Mouse (Mus musculus) brain, embryonic 14.5 days (tissue): ENCODE results near the gene Slc45a1.

ENCODE experiments used
- CTCF ChIP-seq: fragments of 200-500 bp; IDR thresholded peaks from 2 replicates; pipeline ENCODE4 v1.5.1; 2012; ENCODE audit warnings: inconsistent platforms, mild to moderate bottlenecking, moderate library complexity, borderline replicate concordance; ENCODE audit not compliant: insufficient read depth, insufficient read length; ENCODE audit errors: extremely low read depth
- POLR2A ChIP-seq: fragments of 200-500 bp; IDR thresholded peaks from 2 replicates; pipeline ENCODE4 v1.6.1; 2012; ENCODE audit warnings: mild to moderate bottlenecking, inconsistent platforms, borderline replicate concordance; ENCODE audit not compliant: poor library complexity, insufficient read depth, insufficient read length, severe bottlenecking; ENCODE audit errors: extremely low read depth

DNA sequence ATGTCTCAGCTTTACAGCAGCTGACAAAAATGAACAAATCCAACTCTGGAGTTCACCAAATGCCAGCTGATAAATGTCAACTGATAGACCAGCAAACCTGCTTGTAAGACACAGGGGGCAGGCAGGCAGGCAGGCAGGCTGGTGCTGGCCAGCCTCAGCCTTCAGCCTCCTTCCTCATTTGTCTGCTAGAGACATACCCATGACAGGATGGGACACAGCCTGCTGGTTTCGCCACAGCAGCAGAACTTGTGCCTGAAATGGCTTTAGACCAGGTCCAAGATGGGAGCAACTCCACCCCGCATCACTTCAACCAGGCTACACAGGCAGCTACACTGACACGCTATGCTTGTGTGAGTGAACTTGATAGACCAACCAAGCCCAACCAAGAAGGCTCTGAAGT, 46.2 kb downstream of the Slc45a1 start:
- TF ChIP-seq CTCF (no peak), POLR2A (no peak)
